Mouse (Mus musculus) lung, postnatal 0 days (tissue): Measurements from ENCODE around the gene Hmx1.

ENCODE experiments used
- CTCF ChIP-seq: IDR thresholded peaks from 2 replicates; pipeline ENCODE4 v1.5.1; 2016; ENCODE audit warnings: antibody characterized with exemption, mild to moderate bottlenecking
- EP300 ChIP-seq: IDR thresholded peaks from 2 replicates; pipeline ENCODE4 v1.6.1; 2016; ENCODE audit warnings: antibody characterized with exemption, mild to moderate bottlenecking, control low read depth

- TF ChIP-seq CTCF: no peak
- TF ChIP-seq EP300: no peak
Observed at GRCm38 (mm10) chr5:35399061-35399460, 10.2 kb downstream of the Hmx1 start.
